Mouse (Mus musculus): ENCODE measurements around the gene 6430571L13Rik. TPM values are rescaled to one million over a fixed set of nuclear protein-coding genes. Genes with fewer than 3 reads are reported as not detected.
A peak's percentile ranks its signal among the peaks of the same experiment; 100 is the strongest.

Gene 6430571L13Rik
- total RNA-seq, 2 experiments from 2014 or later: 4.3 to 4.4 TPM

GRCm38 (mm10) chr9:107369270-107370105 is 29.1 kb downstream of the 6430571L13Rik start:
- intact Hi-C loops (cut with DNase I): no loop called here
- Histone ChIP-seq H3K4me3 (no peak overlapping the region), H3K27ac (no peak overlapping the region)
- TF ChIP-seq CTCF (IDR thresholded peaks at IDR 0.05): no peak
- DNase-seq (ENCODE audit: extremely low spot score in 1 of 2, low spot score in 2 of 2): no peak

- no peak overlapping the region for H3K4me3 ChIP-seq
- no peak for DNase-seq (ENCODE audit: extremely low spot score in 1 of 2, low spot score in 2 of 2)
- no peak overlapping the region for H3K27ac ChIP-seq
- intact Hi-C loops (cut with DNase I): no loop called here
- no peak for TF ChIP-seq CTCF (IDR thresholded peaks at IDR 0.05)
Observed at GRCm38 (mm10) chr9:107370106-107370463, 29.7 kb downstream of the 6430571L13Rik start.

- intact Hi-C loops (cut with DNase I): no loop called here
Observed at GRCm38 (mm10) chr9:107372441-107372840, 32.0 kb downstream of the 6430571L13Rik start.

GRCm38 (mm10) chr9:107374623-107375022 is 34.2 kb downstream of the 6430571L13Rik start:
- no peak for DNase-seq (ENCODE audit: extremely low spot score in 1 of 2, low spot score in 2 of 2)
- intact Hi-C loops (cut with DNase I): no loop called here
- peak; percentile 23 for TF ChIP-seq CTCF (IDR thresholded peaks at IDR 0.05)
- H3K4me3 ChIP-seq: no peak overlapping the region
- H3K27ac ChIP-seq: no peak overlapping the region

More at GRCm38 (mm10) chr9:107372441-107372840, 32.0 kb downstream of the 6430571L13Rik start:
- no peak for DNase-seq (ENCODE audit: extremely low spot score in 1 of 2, low spot score in 2 of 2)
- no peak overlapping the region for H3K4me3 ChIP-seq
- H3K27ac ChIP-seq: no peak overlapping the region
- TF ChIP-seq CTCF (IDR thresholded peaks at IDR 0.05): no peak

GRCm38 (mm10) chr9:107375451-107375850 is 35.0 kb downstream of the 6430571L13Rik start:
- no peak for DNase-seq (ENCODE audit: extremely low spot score in 1 of 2, low spot score in 2 of 2)
- Histone ChIP-seq H3K27ac (no peak overlapping the region), H3K4me3 (no peak overlapping the region)
- intact Hi-C loops (cut with DNase I): no loop called here
- no peak for TF ChIP-seq CTCF (IDR thresholded peaks at IDR 0.05)

- no peak overlapping the region for H3K27ac ChIP-seq
- H3K4me3 ChIP-seq: peak overlapping the region; percentile 42
- intact Hi-C loops (cut with DNase I): no loop called here
- DNase-seq (ENCODE audit: extremely low spot score in 1 of 2, low spot score in 2 of 2): peak; percentile 22 to 33
- no peak; the same call in none of the 2 replicates for TF ChIP-seq CTCF (IDR thresholded peaks at IDR 0.05)
Observed at GRCm38 (mm10) chr9:107377961-107378512, 37.6 kb downstream of the 6430571L13Rik start.

- Histone ChIP-seq H3K4me3 (no peak overlapping the region), H3K27ac (no peak overlapping the region)
- DNase-seq (ENCODE audit: extremely low spot score in 1 of 2, low spot score in 2 of 2): no peak
- no peak for TF ChIP-seq CTCF (IDR thresholded peaks at IDR 0.05)
- intact Hi-C loops (cut with DNase I): no loop called here
Observed at GRCm38 (mm10) chr9:107381723-107382122, 41.3 kb downstream of the 6430571L13Rik start.

GRCm38 (mm10) chr9:107384396-107384795 is 44.0 kb downstream of the 6430571L13Rik start:
- H3K27ac ChIP-seq: no peak overlapping the region
- no peak for TF ChIP-seq CTCF (IDR thresholded peaks at IDR 0.05)
- intact Hi-C loops (cut with DNase I): no loop called here
- no peak for DNase-seq (ENCODE audit: extremely low spot score in 1 of 2, low spot score in 2 of 2)
- H3K4me3 ChIP-seq: no peak overlapping the region

GRCm38 (mm10) chr9:107386722-107387121 is 46.3 kb downstream of the 6430571L13Rik start:
- intact Hi-C loops (cut with DNase I): no loop called here
- DNase-seq (ENCODE audit: extremely low spot score in 1 of 2, low spot score in 2 of 2): no peak
- H3K4me3 ChIP-seq: no peak overlapping the region
- peak; percentile 54 for TF ChIP-seq CTCF (IDR thresholded peaks at IDR 0.05)
- H3K27ac ChIP-seq: no peak overlapping the region

- no peak for DNase-seq (ENCODE audit: extremely low spot score in 1 of 2, low spot score in 2 of 2)
- Histone ChIP-seq H3K27ac (no peak overlapping the region), H3K4me3 (no peak overlapping the region)
- intact Hi-C loops (cut with DNase I): no loop called here
- TF ChIP-seq CTCF (IDR thresholded peaks at IDR 0.05): no peak
Observed at GRCm38 (mm10) chr9:107387708-107388107, 47.3 kb downstream of the 6430571L13Rik start.

GRCm38 (mm10) chr9:107388263-107388662 is 47.9 kb downstream of the 6430571L13Rik start:
- Histone ChIP-seq H3K4me3 (no peak overlapping the region), H3K27ac (no peak overlapping the region)
- intact Hi-C loops (cut with DNase I): no loop called here
- no peak for DNase-seq (ENCODE audit: extremely low spot score in 1 of 2, low spot score in 2 of 2)
- no peak for TF ChIP-seq CTCF (IDR thresholded peaks at IDR 0.05)

- peak; percentile 35 for TF ChIP-seq CTCF (IDR thresholded peaks at IDR 0.05)
- Histone ChIP-seq H3K4me3 (no peak overlapping the region), H3K27ac (no peak overlapping the region)
- intact Hi-C loops (cut with DNase I): no loop called here
- no peak for DNase-seq (ENCODE audit: extremely low spot score in 1 of 2, low spot score in 2 of 2)
Observed at GRCm38 (mm10) chr9:107396397-107396796, 56.0 kb downstream of the 6430571L13Rik start.

All from left cerebral cortex, adult 2 months (tissue).